Mouse (Mus musculus) small intestine, adult 2 months (tissue): ENCODE results near the gene H2-Oa. TPM values are rescaled to one million over a fixed set of nuclear protein-coding genes. Genes with fewer than 3 reads are reported as not detected.

Experiments used
- H3K27ac ChIP-seq: fragments of 200-500 bp; 2 replicates; pipeline ENCODE4 v1.5.1; 2012; ENCODE audit warnings: low read depth, low read length, control low read depth, inconsistent platforms; ENCODE audit not compliant: insufficient read depth
- H3K27me3 ChIP-seq: fragments of 200-500 bp; 2 replicates; pipeline ENCODE4 v1.6.1; 2012; ENCODE audit warnings: mild to moderate bottlenecking, moderate library complexity, low read length, inconsistent platforms; ENCODE audit not compliant: control insufficient read depth, insufficient read depth
- H3K36me3 ChIP-seq: fragments of 200-500 bp; 2 replicates; pipeline ENCODE4 v1.6.1; 2012; ENCODE audit warnings: mild to moderate bottlenecking, low read length, control low read depth, inconsistent platforms; ENCODE audit not compliant: control insufficient read depth, insufficient read depth
- H3K4me1 ChIP-seq: fragments of 200-500 bp; 2 replicates; pipeline ENCODE4 v1.6.1; 2012; ENCODE audit warnings: low read length, inconsistent platforms, mixed read lengths; ENCODE audit not compliant: control insufficient read depth, insufficient read depth, insufficient read length
- H3K4me3 ChIP-seq: fragments of 200-500 bp; 2 replicates; pipeline ENCODE4 v1.5.1; 2012; ENCODE audit warnings: low read depth, mild to moderate bottlenecking, control low read depth, inconsistent platforms, low read length, moderate library complexity
- CTCF ChIP-seq: fragments of 200-500 bp; IDR thresholded peaks from 2 replicates; pipeline ENCODE4 v1.5.1; 2012; ENCODE audit warnings: low read depth, mild to moderate bottlenecking, control low read depth, inconsistent platforms, low read length, moderate library complexity, mixed read lengths; ENCODE audit not compliant: insufficient replicate concordance, insufficient read length; ENCODE audit errors: extremely low read depth
- POLR2A ChIP-seq: fragments of 200-500 bp; IDR thresholded peaks from 2 replicates; pipeline ENCODE4 v1.6.1; 2012; ENCODE audit warnings: low read depth, mild to moderate bottlenecking, control low read depth, inconsistent platforms, low read length, moderate library complexity
- WGBS: fragments of 180-500 bp; shearing (Covaris S2); methylation state at CpG from one replicate; pipeline ENCODE4 v1.1.7; 2018; 5-methylcytosine and 5-hydroxymethylcytosine counted together
- polyA plus RNA-seq: library from polyadenylated mRNA; depleted of rRNA; stranded (reverse); fragments of >200 nt; gene quantifications from 2 replicates; pipeline ENCODE4 v1.2.3, GENCODE M21; 2012

H2-Oa gene
- polyA plus RNA-seq, 1 experiment: 16.6 TPM

- peaks cover 22% of the 10 kb centered on the region; the same call in 1 of the 2 replicates for H3K4me1 ChIP-seq
- no peak for TF ChIP-seq CTCF
- TF ChIP-seq POLR2A: no peak
- no peaks in the 10 kb centered on the region for H3K36me3 ChIP-seq
- H3K27me3 ChIP-seq: no peaks in the 10 kb centered on the region
- H3K27ac ChIP-seq: no peak overlapping the region
- no peak overlapping the region for H3K4me3 ChIP-seq
- WGBS: 28% methylated on average over 5 of the region's 5 CpGs
Observed at GRCm38 (mm10) chr17:34101185-34101584, 9.0 kb downstream of the H2-Oa start.

GRCm38 (mm10) chr17:34101604-34102032 lies 9.5 kb downstream of the H2-Oa start:
- no peak for TF ChIP-seq POLR2A
- peak; percentile 85; the same call in 1 of the 2 replicates for TF ChIP-seq CTCF
- peaks cover 21% of the 10 kb centered on the region; the same call in 1 of the 2 replicates for H3K4me1 ChIP-seq
- H3K27ac ChIP-seq: peak overlapping the region; percentile 85
- WGBS: 6% methylated on average over 12 of the region's 12 CpGs
- no peaks in the 10 kb centered on the region for H3K27me3 ChIP-seq
- H3K4me3 ChIP-seq: peak overlapping the region; percentile 61
- H3K36me3 ChIP-seq: no peaks in the 10 kb centered on the region

- Histone ChIP-seq H3K4me1 (peaks cover 19% of the 10 kb centered on the region; the same call in 1 of the 2 replicates), H3K36me3 (no peaks in the 10 kb centered on the region), H3K4me3 (no peak overlapping the region), H3K27ac (peak overlapping the region; percentile 56), H3K27me3 (no peaks in the 10 kb centered on the region)
- TF ChIP-seq CTCF (no peak), POLR2A (no peak)
- 7% methylated on average over 6 of the region's 6 CpGs for WGBS
Observed at GRCm38 (mm10) chr17:34102831-34103230, 10.7 kb downstream of the H2-Oa start.

- Histone ChIP-seq H3K27ac (peak overlapping the region; percentile 13; the same call in 1 of the 2 replicates), H3K27me3 (no peaks in the 10 kb centered on the region), H3K4me3 (no peak overlapping the region), H3K36me3 (no peaks in the 10 kb centered on the region), H3K4me1 (peaks cover 10% of the 10 kb centered on the region; the same call in 1 of the 2 replicates)
- no peak for TF ChIP-seq POLR2A
- TF ChIP-seq CTCF: no peak
- WGBS: 73% methylated on average over 9 of the region's 9 CpGs
Observed at GRCm38 (mm10) chr17:34104804-34105203, 12.7 kb downstream of the H2-Oa start.

- WGBS: 89% methylated on average over 7 of the region's 7 CpGs
- TF ChIP-seq POLR2A: no peak
- no peak for TF ChIP-seq CTCF
- H3K27ac ChIP-seq: no peak overlapping the region
- H3K36me3 ChIP-seq: peaks cover 12% of the 10 kb centered on the region
- peaks cover 6% of the 10 kb centered on the region; the same call in 1 of the 2 replicates for H3K4me1 ChIP-seq
- no peak overlapping the region for H3K4me3 ChIP-seq
- no peaks in the 10 kb centered on the region for H3K27me3 ChIP-seq
Observed at GRCm38 (mm10) chr17:34106555-34106954, 14.4 kb downstream of the H2-Oa start.

- 68% methylated on average over 7 of the region's 7 CpGs for WGBS
- no peaks in the 10 kb centered on the region for H3K27me3 ChIP-seq
- TF ChIP-seq CTCF: no peak
- TF ChIP-seq POLR2A: no peak
Observed at GRCm38 (mm10) chr17:34107109-34107867, 15.1 kb downstream of the H2-Oa start.

GRCm38 (mm10) chr17:34108460-34108859 lies 16.3 kb downstream of the H2-Oa start:
- Histone ChIP-seq H3K4me1 (no peaks in the 10 kb centered on the region), H3K27me3 (no peaks in the 10 kb centered on the region), H3K4me3 (no peak overlapping the region), H3K27ac (no peak overlapping the region), H3K36me3 (peaks cover 31% of the 10 kb centered on the region)
- TF ChIP-seq CTCF: no peak
- whole genome bisulfite sequencing: 86% methylated on average over 5 of the region's 6 CpGs

More at GRCm38 (mm10) chr17:34107109-34107867, 15.1 kb downstream of the H2-Oa start:
- Histone ChIP-seq H3K27ac (no peak overlapping the region), H3K4me3 (no peak overlapping the region), H3K36me3 (peaks cover 19% of the 10 kb centered on the region), H3K4me1 (peaks cover under 1% of the 10 kb centered on the region; the same call in 1 of the 2 replicates)
